Mouse (Mus musculus) embryonic fibroblast, embryonic 13.5 days (primary cell): Measurements from ENCODE around the gene Tab2.

Experiments used
- CTCF ChIP-seq: IDR thresholded peaks from 2 replicates; pipeline ENCODE4 v1.5.1; 2011; ENCODE audit warnings: mild to moderate bottlenecking, control low read depth, low read length, moderate library complexity, borderline replicate concordance; ENCODE audit not compliant: insufficient read depth
- POLR2A ChIP-seq: IDR thresholded peaks from 2 replicates; pipeline ENCODE4 v1.6.1; 2011; ENCODE audit warnings: low read depth, mild to moderate bottlenecking, control low read depth, low read length, moderate library complexity

- TF ChIP-seq CTCF (no peak), POLR2A (no peak)
Measured at GRCm38 (mm10) chr10:7932958-7933357, 23.1 kb downstream of the Tab2 start.
